Mouse (Mus musculus) ES-E14 (cell line): ENCODE measurements around the gene Slc28a3.

Source experiments
- CHD2 ChIP-seq: IDR thresholded peaks from 2 replicates; pipeline ENCODE4 v1.6.1; 2014; ENCODE audit warnings: mild to moderate bottlenecking, low read depth, low read length, inconsistent platforms
- HCFC1 ChIP-seq: IDR thresholded peaks from 2 replicates; pipeline ENCODE4 v1.6.1; 2012; ENCODE audit warnings: low read length, inconsistent platforms, borderline replicate concordance; ENCODE audit not compliant: insufficient read depth
- MAFK ChIP-seq: IDR thresholded peaks from 2 replicates; pipeline ENCODE4 v1.6.1; 2014; ENCODE audit warnings: mild to moderate bottlenecking, low read depth, low read length, inconsistent platforms; ENCODE audit not compliant: insufficient read depth

DNA sequence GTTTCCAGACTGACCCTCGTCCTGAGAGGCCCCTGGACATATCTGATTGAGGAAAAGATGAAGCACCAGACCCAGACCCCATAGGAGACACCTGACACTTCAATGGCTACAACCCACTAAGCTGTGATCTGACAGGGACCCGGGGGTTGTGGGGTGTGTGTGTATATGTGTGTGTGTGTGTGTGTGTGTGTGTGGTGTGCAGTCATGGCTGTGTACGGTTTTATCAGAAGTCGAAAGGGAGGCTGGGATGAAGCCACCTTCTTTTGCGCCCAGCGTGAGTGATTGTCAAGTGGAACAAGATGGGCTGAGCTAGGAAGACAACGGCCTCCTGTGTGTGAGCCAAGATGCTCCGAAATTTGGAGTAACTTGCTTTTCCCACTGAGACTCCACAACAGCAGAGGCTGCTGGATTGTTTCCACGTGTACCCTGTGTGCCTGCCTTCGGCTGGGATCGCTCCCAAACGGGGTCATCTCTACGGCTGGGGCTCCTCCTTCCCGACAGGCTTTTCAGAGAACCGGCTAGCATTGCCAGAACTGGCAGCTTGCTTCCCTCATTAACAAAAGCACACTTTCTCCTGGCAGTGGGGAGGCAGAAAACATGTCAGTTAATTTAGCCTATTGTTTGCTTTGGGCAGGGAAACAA lies 50.1 kb downstream of the Slc28a3 start:
- no peak for TF ChIP-seq HCFC1
- TF ChIP-seq CHD2 = no peak
- TF ChIP-seq MAFK = no peak
